Mouse (Mus musculus): ENCODE measurements around the gene Cux1.

The Cux1 gene

DNA sequence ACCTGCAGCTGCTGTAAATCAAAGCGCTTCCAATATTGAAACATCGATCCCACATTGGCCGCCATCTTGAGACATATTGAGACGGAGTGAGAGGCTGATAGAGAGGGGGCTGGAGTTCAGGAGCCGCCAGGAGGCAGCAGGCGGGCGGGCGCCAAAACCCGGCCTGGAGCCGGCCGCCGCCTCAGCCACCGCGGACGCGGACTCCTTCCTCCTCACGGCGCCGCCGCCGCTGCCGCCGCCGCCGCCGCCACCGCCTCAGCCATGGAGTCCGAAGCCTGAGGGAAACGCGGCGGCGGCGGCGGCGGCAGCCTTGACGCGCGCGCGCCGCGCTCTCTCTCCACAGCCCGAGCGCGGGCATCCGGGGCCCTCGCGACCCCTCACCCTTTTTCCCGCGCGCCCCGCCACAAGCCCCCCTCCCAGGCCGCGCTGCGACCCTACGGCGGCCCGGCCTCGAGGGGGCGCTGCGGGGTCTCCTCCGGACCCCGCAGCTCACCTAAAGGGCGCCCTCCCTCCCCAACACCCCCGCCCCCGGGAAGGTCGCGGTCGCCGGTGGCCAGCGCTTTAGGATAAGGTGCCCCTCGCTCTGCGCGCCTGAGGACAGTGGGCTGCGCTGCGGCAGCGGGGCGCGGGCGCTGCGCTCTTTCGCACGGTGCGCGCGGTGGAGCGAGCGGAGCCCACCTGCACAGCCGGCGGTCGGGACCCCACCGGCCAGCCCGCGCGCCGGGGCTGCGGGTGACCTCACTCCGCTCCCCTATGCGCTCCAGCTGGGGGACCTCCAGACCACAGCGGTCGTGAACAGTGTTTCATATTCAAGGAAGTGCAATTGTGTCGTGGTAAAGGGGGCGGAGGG is at the start of gene Cux1:
Gene Cux1, minus strand, starts transcription at position 315 of the 850 bp plus-strand sequence.
- peak; percentile 85 for DNase-seq

DNA sequence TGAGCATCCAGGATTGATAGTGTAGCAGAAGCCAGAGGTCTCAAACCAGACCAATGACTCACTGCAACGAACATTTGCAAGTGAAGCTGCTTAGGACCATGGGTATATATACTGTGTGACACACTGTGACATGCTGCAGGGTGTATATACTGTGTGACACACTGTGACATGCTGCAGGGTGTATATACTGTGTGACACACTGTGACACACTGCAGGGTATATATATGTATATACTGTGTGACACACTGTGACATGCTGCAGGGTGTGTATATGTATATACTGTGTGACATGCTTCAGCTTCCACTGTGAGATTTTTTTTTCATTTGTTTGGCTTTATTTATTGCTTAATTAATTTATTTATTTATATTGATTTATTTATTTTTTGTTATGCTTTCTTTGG is 45.1 kb upstream of the Cux1 start:
- DNase-seq = no peak

DNA sequence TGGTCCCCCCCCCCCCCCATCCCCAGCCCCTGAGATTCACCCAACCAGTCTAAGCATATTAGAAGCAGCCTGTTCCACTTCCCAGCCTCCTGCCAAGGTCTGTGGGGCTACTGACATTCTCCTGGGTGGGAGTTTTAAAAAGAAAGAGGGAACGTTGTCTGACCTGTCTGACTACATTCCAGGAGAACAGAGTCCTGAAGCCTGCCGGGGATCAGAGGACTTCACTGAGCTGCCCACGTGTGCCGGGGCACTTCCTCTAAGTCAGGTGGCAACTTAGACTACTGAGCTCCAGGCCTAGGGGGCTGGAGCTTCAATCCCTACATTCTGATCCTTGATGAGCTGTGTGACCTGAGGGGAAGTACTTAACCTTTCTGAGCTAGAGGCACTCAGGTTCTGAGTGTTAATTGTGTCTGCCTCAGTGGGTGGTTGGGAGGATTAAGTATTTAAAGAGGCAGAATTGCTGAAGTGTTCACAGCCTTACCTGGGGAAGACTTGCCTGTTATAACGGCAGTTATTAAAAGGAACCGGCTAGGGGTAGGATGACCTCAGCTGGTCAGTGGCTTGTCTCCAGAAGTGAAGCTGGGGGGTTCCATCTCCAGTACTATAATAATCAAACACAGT is 41.6 kb upstream of the Cux1 start:
- peak; percentile 51 for DNase-seq

DNA sequence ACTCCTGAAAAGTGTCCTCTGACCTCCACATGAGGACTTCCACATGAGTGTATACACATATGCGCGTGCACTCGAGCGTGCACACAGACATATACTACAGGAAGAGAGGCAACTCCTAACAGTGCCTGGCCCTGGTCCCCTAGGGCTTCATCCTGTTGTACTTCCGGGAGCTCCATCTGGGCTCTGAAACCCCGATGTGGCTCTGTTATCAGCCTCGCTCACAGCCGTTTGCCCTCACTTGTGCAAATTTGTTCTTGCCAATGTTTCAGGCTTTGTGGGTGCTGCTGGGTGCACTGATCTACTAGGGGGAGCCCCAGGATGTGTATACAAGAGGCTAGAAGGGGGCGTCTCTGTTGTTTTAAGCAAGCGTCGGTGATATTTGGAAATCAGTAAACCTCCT is 37.9 kb upstream of the Cux1 start:
- DNase-seq = no peak

DNA sequence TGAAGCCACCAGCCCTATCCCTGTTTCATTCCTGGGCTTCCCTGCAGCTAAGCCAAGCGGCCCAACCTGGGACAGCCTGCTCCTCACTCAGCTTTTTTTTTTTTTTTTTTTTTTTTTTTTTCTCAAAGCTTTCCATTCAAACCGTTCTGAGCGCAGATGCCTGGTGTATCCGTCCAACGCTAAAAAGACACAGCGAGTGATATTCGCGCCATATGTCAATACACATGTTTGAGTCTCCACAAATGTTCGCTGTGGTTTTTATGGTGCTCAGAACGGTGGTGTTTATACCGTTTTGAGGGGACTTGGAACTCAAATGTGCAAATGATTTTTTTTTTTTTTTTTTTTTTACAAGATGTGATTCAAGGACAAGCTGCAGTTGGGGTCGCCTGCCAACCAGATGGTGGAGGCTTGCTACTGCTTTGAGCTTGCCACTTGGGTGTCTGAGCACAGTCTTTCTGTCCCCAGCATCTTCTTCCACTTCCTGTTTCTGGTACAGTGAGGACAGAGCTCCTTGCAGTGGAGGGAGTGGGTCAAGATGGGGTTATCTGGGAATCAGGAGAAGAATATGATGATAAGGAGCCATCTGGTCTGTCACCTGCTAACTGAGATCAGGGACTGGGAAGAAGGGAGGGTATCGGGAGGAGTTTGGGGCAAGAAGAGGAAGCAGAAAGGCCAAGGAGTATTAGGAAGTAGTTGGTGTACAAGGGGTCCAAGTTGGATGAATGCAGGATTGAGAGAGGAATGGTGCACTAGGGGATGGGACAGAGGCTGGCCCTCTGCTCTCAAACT is 36.1 kb upstream of the Cux1 start:
- DNase-seq = no peak

DNA sequence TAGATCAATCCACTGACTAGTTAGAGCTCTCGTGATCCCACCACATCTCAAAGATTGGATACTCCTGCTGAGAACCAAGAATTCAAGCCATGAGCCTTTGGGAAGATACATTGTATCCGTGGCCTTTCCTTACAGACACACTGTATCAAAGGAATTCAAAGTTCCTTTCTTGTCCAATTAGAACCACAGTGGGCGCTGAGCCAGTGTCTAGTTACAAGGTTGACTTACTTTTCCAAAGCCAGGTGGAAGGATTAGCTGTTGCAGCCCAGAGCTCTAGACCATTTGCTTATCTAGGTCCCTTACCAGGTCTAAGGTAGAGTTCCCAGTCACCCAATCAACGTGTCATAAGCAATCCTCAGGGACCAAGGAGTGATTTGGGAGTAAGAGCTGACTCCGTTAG is 33.2 kb upstream of the Cux1 start:
- DNase-seq = no peak

DNA sequence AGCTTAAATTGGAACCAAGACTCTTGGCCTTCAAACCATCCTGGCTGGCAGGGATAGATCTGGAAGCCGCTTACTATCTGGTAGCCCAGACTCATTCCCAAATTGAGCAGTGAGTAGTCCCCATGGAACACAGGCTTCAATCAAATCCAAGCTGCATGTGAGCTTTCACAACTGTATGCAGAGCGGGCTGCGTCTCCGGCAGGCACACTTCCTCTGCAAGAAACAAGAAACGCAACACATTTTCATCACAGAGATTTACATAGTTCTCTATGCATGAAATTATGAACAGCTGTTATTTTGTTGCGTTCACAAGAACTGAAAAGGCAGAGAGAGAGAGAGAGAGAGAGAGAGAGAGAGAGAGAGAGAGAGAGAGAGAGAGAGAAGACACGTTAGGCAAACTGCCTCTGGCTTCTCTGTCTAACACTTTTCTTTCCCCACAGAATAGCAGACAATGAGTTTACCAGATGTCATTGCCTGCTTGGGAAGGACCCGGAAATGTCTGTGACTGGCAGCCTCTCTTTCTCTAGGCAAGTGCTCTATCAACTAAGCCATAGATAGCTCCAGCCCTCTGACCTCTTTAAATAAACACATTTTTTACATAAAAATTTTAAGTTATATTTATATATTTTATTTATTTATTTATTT is 27.7 kb upstream of the Cux1 start:
- DNase-seq = no peak

DNA sequence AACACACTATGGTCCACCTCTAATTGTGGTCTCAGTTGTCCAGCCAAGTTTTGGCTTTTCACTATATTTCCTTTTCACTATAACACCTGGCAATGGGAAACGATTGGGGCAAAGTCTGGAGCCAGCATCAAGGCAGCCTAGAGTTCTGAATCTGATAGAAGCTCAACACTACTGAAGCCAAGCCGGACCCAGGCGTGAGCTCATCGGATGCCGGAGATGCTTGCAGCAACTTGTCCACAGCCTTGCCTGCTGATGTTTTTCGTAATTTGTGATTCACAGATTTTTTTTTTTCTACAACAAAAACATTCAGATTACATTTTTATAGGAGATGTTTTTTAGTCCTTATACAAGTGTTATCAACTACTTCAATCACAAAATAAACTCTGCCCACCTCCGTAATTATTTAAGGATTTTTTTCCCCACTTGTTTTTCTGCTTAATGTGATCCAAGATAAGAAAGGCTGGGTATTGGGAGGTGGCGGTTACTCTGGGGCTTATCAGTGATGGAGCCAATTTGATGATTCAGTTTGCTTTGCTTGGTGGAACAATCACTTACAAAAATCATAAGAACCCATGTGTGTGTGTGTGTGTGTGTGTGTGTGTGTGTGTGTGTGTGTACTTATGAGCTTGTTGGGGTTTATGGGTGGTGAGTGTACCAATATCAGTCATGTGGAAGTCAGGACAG is 24.7 kb upstream of the Cux1 start:
- DNase-seq = no peak

DNA sequence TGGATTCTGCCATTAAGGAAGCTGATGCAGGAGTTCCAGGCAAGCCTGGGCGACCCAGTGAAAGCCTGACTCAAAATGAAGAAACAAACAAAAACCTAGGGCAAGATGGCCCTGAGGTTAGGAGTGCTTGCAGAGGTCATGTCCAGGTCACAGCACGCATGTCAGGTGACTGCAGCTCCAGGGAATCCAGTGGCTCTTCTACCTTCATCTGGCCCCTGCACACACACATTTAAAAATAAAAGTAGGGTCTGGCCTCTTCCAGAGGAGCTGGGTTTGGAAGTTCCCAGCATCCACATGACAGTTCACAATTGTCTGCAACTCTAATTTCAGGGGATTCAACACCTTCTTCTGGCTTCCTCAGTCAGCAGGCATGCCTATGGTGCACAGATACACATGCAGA is 21.7 kb upstream of the Cux1 start:
- no peak for DNase-seq

DNA sequence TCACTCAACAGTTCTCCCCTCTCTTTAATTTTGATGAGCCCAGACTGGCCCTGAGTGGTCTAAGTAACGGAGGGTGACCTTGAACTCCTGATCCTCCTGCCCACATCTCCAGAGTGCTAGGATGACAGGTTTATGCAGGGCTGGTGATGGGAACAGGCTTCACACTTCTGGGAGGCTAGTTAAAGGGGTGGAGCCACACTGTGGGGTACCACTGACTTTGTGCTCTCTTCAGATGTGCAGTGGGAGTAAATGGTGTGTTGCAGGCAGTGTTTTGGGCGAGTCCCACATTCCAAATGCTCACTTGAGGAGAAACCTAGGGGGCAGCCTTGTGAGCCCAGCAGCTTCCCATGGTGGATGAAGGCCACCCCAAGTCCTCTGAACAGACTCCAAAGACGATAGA is 21.2 kb upstream of the Cux1 start:
- DNase-seq = no peak

DNA sequence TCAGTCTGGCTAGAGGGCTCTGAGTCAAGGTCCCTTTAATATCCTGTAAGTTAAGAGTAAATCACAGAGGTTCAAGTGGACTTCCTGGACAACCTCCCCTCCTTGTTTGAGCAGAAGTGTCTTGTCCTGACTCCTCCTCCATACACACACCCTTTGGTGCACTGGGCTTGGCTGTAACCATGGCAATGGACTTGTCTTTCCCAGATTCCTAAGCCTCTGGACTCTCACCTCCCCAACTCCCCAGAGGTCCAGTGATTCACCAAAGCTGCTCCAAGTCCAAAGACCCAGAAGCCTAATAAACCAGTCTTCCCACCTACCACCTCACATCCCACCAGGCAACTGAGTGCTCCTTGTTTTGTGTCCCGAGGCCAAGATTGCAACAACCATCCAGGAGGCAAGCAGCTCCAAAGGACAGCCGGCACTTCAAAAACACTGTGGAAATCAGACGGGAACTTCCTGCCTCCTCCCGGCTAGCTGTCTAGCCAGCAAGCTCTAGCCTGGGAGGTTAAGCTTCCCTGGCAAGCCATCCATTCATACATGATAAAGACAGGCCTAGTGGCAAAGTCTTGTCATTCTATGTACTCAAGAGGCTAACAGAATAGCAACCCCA is 17.5 kb upstream of the Cux1 start:
- DNase-seq = no peak

DNA sequence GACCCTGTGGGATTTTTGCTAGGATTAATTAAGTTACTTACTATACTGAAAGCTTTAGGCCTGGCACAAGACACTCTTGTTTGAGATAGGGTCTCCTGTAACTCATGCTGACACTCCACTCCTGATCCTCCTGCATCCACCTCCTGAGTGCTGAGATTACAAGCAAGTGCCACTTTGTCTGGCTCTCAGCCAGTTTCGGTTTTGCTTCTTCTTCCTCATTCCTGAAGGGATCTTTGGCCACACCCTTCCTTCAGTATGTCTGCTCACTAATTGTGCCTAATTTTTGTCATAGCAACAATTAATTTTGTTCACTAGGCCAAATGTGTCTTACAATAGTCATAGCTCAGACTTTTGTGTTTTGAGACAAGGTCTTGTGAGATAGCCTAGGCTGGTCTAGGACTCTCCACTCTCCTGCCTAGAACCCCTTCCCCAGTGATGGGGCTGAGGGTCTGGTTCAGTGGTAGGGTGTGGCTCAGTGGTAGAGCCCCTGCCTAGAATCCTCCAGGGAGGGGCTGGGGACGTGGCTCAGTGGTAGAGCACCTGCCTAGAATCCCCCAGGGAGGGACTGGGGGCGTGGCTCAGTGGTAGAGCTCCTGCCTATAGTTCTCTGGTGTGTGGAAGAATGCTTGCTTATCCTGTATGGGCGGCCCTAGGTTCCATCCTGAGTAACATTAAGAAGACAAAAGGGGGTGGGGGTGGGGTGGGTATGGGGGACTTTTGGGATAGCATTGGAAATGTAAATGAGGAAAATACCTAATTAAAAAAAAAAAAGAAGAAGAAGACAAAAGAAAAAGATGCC is 16.6 kb upstream of the Cux1 start:
- peak; percentile 30 for DNase-seq

DNA sequence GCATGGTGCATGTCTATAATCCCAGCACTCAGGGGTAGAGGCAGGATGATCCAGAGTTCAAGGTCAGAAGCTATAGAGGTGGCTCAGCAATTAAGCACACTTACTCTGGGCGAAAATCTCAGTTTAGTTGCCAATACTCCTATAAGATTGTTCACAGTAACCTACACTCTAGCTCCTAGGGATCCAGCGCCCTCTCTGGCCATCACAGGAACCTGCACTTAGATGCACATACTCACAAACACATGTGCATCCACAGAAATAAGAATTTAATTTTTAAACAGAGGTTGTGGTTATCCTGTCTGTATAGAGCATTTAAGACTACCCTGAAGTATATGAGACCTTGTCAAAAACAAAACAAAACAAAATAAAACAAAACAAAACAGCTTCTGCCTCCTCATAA is 16.0 kb upstream of the Cux1 start:
- DNase-seq = no peak

DNA sequence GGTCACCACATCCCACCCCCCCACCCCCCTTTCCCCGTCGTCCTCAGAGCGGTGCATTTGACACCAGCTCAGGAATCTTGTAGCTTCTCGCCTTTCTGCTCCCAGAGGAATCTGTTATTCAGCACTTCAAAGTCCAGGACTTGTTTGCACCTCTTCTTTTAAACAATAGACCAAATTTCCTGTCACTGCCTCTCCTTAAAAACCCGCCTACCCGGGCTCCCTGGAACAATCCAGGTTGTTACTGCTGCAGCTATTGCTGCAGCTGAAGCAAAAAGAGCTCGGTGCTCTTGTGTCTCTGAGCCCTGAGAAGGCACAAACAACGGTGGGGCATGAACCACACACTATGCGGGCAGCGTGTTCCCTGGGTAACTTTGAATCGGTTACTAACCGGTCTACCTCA is 14.9 kb upstream of the Cux1 start:
- DNase-seq = no peak

DNA sequence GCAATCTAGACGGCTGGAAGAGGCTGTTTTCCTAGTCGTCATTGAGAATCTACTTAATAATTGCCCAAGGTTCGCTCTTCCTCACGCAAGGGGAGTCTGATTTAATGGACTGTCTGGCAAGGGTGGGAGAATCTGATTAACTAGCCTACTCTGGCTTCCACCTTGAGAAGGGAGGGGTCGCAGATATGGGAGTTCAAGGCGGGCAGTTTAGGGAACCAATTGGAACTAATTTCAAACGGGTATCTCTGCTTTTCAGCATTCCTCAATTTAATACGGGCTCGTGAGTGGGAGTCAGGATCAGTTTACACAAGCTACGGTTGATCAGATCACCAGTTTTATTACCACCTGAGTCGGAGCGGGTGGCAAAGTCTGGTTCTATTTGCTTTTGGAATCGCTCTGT is 14.3 kb upstream of the Cux1 start:
- DNase-seq = no peak

DNA sequence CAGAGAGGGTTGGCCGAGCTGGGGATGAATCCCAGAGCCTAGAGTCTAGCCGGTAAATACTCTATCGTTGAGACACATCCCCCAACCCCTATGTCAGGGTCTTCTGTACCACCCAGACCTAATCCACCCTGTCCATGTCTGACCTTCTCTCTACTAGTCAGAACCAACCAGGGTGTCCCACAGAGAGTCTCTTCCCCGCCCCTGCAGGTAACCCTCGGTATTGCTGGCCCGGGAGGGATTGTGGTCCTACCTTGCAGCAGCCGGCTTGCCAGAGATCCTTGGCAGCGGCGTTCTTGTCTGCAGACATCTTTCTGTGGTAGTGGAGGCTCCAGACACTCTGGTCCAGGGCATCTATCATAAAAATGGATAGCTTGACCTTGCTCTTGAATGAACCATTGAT is 13.9 kb upstream of the Cux1 start:
- peak; percentile 70 for DNase-seq

DNA sequence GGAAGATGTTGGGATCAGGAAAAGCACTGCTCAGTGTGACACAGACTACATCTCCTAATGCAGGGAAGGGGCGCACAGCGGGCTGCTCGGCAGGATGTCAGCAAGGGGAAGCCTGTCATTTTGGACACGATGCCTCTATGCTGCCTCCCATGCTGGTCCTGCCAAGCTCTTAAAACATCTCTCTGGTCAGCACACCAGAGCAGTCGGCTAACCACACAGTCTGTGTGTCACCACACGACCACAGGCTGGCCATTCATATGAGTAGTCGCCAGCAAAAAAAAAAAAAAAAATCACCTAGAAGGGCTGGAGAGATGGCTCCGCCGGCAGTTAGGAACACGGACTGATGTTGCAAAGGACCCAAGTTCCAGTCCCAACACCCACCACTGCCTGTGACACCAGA is 10.9 kb upstream of the Cux1 start:
- no peak for DNase-seq

DNA sequence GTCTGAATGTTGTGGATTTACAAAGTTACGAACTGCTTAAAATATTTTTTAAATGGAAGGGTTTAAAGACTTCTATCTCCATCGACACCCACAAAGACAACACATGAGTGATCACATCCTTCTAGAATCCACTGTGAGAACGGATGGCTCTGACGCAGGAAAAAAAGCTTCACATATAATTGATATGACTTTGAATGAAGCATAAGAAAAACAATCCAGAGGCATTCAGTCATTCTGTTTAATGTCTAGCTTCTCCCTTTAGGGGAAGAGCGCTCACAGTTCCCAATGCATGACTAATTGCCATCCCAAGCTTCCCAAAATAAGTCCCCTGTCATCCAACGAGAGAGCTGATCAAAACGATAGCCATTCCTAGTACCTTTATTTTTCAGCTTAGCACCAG is 2.9 kb upstream of the Cux1 start:
- no peak for DNase-seq

DNA sequence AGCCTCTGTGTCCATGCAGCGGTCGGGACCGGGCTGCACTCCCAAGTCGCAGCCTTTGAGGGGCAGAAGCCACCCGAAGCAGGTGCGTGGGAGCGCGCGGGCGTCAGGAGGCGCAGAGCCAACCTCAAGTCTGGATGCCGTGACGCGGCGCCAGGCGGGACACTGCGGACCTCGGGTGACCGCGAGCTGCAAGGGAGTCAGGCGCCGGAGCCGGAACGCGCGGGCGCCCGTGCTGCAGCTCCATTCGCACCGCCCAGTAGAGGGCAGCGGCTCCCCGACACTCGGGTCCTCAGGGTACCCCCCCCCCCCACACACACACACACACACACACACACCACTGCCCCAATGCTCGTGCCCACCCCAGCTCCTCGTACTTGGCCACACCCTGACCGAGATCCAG is 1.5 kb upstream of the Cux1 start:
- DNase-seq = peak; percentile 86

DNA sequence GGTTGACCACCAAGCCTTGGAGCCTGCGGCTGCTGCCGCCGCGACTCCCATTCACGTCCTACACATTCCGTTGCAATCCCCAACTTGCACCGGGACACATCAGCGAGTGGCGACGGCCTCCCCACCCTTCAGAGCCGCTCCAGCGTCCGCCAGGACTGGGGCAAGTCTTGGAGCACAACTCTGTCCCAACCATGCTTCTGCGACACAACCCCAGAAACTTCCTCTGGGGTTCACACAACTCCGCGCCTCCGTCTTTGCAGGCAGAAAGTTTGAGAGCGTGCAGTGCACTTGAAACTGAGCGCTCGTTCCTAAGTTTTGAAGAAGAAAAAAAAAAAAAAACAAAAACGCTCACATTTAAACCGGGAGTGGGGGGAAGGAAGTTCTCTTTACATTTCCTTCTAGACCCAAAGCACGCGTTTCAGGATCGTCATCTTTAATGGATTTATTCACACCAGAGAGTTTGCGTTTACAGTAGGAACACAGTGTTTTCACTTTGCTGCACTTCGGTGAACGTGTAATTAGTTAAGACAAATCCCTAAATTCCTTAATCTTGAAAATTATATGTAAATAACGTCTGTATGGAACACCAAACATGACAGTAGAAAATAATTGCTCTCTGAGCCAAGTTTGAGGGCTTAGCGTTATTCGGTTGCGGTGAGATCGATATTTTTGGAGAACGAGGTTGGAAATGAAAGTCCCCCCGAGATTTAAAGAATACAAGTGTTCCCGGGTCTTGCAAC is 906 bp upstream of the Cux1 start:
- DNase-seq = peak; percentile 39

DNA sequence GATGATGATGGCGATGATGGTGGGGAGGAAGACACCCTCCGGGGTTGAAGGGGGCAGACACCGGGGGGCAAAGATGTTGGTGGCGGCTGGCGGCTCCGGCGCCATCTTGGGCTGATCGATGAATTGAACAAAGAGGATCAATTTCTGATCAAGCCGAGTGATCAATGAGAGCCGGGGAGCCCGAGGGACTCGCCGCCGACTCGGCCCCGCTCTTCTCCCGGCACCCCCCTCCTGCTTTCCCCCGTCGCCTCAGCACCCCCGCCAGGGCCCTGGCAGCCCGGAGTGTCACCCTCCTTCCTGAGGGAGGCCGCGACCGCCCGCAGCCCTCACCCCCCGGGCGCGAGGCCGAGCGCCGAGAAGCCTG is 496 bp downstream of the Cux1 start:
- DNase-seq = peak; percentile 35

Data from lung, postnatal 14 days (tissue).